21 mouse cellular contexts compared by ENCODE assay signal in genomic region chr10:77504143-77504542, GRCm38 (mm10). TPM values are rescaled to one million over a fixed set of nuclear protein-coding genes. Genes with fewer than 3 reads are reported as not detected.
DNase-seq lines count a peak whose midpoint lies in the region; ATAC-seq and TF ChIP-seq lines count a peak whose summit lies in the region.
"Had no signal": no experiment of that assay in that cellular context is flagged by ENCODE, and none has a peak within 500 bp of the region (broad histone marks: within the 10 kb centered on the region; RNA-seq: fewer than 3 reads in every experiment).

No protein-coding gene starts in this region.

- no peaks in the 10 kb centered on the region for H3K27me3 ChIP-seq in kidney, embryonic 16.5 days (ENCODE audit: insufficient read depth, low read length)
- H3K27me3 ChIP-seq in lung, postnatal 0 days (replicated peaks; ENCODE audit: insufficient read depth, low read length): no peaks in the 10 kb centered on the region
- H3K27me3 ChIP-seq: embryonic facial prominence, embryonic 13.5 days; liver, embryonic 13.5 days; midbrain, embryonic 15.5 days had no signal

- H3K9me3 ChIP-seq in kidney, embryonic 16.5 days (ENCODE audit: low read length): no peaks in the 10 kb centered on the region
- H3K9me3 ChIP-seq in lung, postnatal 0 days (ENCODE audit: low read length): no peaks in the 10 kb centered on the region
- H3K9me3 ChIP-seq: embryonic facial prominence, embryonic 13.5 days; G1E; hindbrain, embryonic 10.5 days; limb, embryonic 10.5 days; liver, embryonic 13.5 days; midbrain, embryonic 15.5 days had no signal

- no peak overlapping the region for H3K4me3 ChIP-seq in kidney, embryonic 16.5 days (ENCODE audit: low read length)
- no peak overlapping the region for H3K4me3 ChIP-seq in lung, postnatal 0 days (ENCODE audit: low read depth, low read length)
- H3K4me3 ChIP-seq: embryonic facial prominence, embryonic 13.5 days; heart, adult 2 months; hindbrain, embryonic 10.5 days; limb, embryonic 10.5 days; liver, embryonic 13.5 days; midbrain, embryonic 15.5 days had no signal

- TF ChIP-seq CTCF in lung, postnatal 0 days (IDR thresholded peaks at IDR 0.05): no peak

- H3K36me3 ChIP-seq in kidney, embryonic 16.5 days (ENCODE audit: insufficient read depth, low read length): peaks cover 31% of the 10 kb centered on the region
- H3K36me3 ChIP-seq in lung, postnatal 0 days (ENCODE audit: insufficient read depth, low read length): 0 out of 2 replicates have a peak, but pooled peaks cover 7% of the 10 kb centered on the region

- H3K4me1 ChIP-seq in kidney, embryonic 16.5 days (ENCODE audit: insufficient read depth, low read length): peaks cover 32% of the 10 kb centered on the region
- no peaks in the 10 kb centered on the region for H3K4me1 ChIP-seq in lung, postnatal 0 days (ENCODE audit: insufficient read depth, low read depth, low read length)

- no peak overlapping the region for H3K27ac ChIP-seq in kidney, embryonic 16.5 days (ENCODE audit: low read length)
- peak overlapping the region; percentile 9; the same call in 1 of the 2 replicates for H3K27ac ChIP-seq in lung, postnatal 0 days (ENCODE audit: low read length)
- H3K27ac ChIP-seq: embryonic facial prominence, embryonic 13.5 days; heart, adult 2 months; hindbrain, embryonic 10.5 days; limb, embryonic 10.5 days; liver, embryonic 13.5 days; midbrain, embryonic 15.5 days had no signal

- H3K4me2 ChIP-seq in kidney, embryonic 16.5 days (replicated peaks; ENCODE audit: low read depth, low read length): no peak overlapping the region
- no peak overlapping the region for H3K4me2 ChIP-seq in lung, postnatal 0 days (replicated peaks; ENCODE audit: low read depth, low read length)
- H3K4me2 ChIP-seq: embryonic facial prominence, embryonic 13.5 days; liver, embryonic 13.5 days; midbrain, embryonic 15.5 days had no signal

- 88% methylated on average over 6 of the region's 6 CpGs for WGBS in kidney, embryonic 16.5 days
- WGBS in lung, postnatal 0 days: 82% methylated on average over 6 of the region's 6 CpGs

- DNase-seq in adrenal gland, postnatal 14 days: peak; percentile 42
- DNase-seq in adrenal gland, adult (ENCODE audit: inconsistent age in 2 of 2, low spot score in 1 of 2): no peak
- DNase-seq in kidney, adult 18-20 months: peak; percentile 55
- DNase-seq in lung, postnatal 0 days (ENCODE audit: low spot score): peak; percentile 37
- no peak for DNase-seq in lung, postnatal 4 days
- DNase-seq in layer of hippocampus, adult 9-10 months (ENCODE audit: low spot score): no peak
- DNase-seq in spleen, postnatal 4 days (ENCODE audit: low spot score in 2 of 2): no peak
- DNase-seq: adrenal gland, adult 8-10 months; gastrocnemius, postnatal 10 days; heart, adult 2 months; liver, embryonic 13.5 days; right cerebral cortex, postnatal 4 days; thymus, postnatal 25 days had no signal

- no peak for ATAC-seq in kidney, embryonic 16.5 days (ENCODE audit: low FRiP score, low TSS enrichment)
- ATAC-seq in lung, postnatal 0 days: no peak
- ATAC-seq: CD4-positive, CD25-positive, alpha-beta regulatory T cell, adult 4 months; forebrain, embryonic 16.5 days; midbrain, embryonic 15.5 days had no signal

- TF ChIP-seq EP300 in lung, postnatal 0 days (IDR thresholded peaks at IDR 0.05): no peak

- H3K9ac ChIP-seq in kidney, embryonic 16.5 days (replicated peaks; ENCODE audit: low read length): no peak overlapping the region
- H3K9ac ChIP-seq in lung, postnatal 0 days (replicated peaks; ENCODE audit: low read depth): no peak overlapping the region
- H3K9ac ChIP-seq: embryonic facial prominence, embryonic 13.5 days; liver, embryonic 13.5 days; midbrain, embryonic 15.5 days had no signal

RNA-seq across cellular contexts. Expression of gene Fam207a, which starts 11.4 kb away (rescaled TPM):
- 21.6 and 27.2 TPM in 2 replicates for total RNA-seq in adrenal gland, postnatal 14 days (2021)
- 36.5 and 36.6 TPM in 2 replicates for polyA plus RNA-seq in kidney, embryonic 16.5 days (2015; fragmentation: Nextera tagmentation; extraction: Ambion mirVana)
- polyA plus RNA-seq in lung, postnatal 0 days (2015; fragmentation: Nextera tagmentation; extraction: Ambion mirVana): 26.8 and 27.2 TPM in 2 replicates

RNA-seq across cellular contexts. Expression of gene Itgb2, which starts 25.9 kb away (rescaled TPM):
- total RNA-seq in adrenal gland, postnatal 14 days (2021): 5.8 and 16.0 TPM in 2 replicates
- polyA plus RNA-seq in kidney, embryonic 16.5 days (2015; fragmentation: Nextera tagmentation; extraction: Ambion mirVana): 1.6 and 1.7 TPM in 2 replicates
- 19.1 and 21.1 TPM in 2 replicates for polyA plus RNA-seq in lung, postnatal 0 days (2015; fragmentation: Nextera tagmentation; extraction: Ambion mirVana)

Comparison
In these comparisons a context has a peak if more than half of its experiments do, and no peak if none do; other contexts are left out.
1. DNase-seq: peak in adrenal gland, postnatal 14 days (single experiment), kidney, adult 18-20 months (single experiment) and lung, postnatal 0 days (single experiment); none in adrenal gland, adult (0 of 2), lung, postnatal 4 days (0 of 2), layer of hippocampus, adult 9-10 months (single experiment) and spleen, postnatal 4 days (0 of 2).